Mouse (Mus musculus) c-Kit-positive CD71-negative TER-119-negative erythroid progenitor cells, embryonic 14.5 days (primary cell): ENCODE results near the gene Npy4r.
A peak's percentile ranks its signal among the peaks of the same experiment; 100 is the strongest.

Experiments
- DNase-seq: peaks from one replicate; pipeline ENCODE4 v3.0.0-alpha.2; 2013; ENCODE audit warnings: low read depth

Gene Npy4r

DNA sequence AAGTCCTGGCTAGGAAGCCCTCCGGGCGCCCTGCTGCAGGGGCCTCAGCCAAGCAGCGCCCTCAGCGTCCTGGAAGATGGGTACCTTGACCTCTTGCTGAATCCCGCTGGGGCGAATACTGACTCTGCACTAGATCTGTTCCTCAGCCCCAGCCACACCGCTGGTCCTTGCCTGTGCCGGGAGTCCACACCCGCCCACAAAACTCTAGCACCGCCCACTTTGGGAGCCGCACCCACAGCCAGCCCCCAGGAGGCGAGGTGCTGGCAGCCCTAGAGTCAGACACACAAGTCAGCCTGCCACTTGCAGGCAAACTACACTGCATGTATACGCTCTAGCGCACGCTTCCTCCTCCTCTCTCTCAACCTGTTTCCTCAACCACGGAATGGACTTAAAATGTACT lies at the start of gene Npy4r:
Npy4r (minus strand) TSS at position 148 of the 400 bp plus-strand sequence.
- peak; percentile 39 for DNase-seq

DNA sequence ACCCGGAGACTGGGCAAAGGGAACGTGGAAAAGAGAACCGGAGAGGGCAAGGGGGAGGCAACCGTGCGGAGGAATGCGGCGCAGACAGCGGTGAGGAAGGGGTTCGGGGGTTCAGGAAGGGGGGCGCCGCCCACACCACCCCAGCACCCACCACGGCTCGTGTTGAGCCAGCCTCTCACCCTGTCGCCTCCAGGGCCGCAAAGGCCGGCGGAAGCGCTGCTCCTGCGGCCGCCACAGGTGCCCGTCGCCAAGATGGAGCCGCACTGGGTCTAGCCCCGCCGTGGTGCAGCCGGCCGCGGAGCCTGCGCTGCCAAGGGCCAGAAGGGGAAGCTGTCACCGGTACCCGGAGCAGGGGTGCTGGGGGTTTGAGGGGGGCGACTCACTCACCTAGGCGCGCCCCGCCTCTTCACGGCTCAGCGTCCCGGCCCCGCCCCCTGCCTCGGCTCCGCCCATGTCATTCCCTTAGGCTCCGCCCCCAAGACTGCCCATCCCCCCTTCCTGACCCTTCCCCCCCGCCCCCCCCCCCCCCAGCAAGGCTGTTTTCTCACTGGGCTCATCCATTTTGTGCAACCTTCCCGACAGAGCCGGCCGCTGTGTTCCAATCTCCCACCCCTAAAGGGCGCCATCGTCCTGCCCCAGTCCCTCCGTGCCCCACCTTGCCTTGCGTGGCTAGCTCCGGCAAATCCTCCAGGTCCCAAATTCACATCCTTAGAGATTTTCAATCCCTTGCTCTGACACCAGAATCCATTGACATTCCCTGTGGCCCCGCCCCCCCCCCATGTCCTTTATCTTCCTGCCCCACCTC lies 49.1 kb upstream of the Npy4r start, which contains the start of gene Gprin2:
Gprin2 (minus strand) TSS at position 423 of the 805 bp plus-strand sequence.
- DNase-seq = no peak

GRCm38 (mm10) chr14:34200738-34201230 lies 48.5 kb upstream of the Npy4r start:
- DNase-seq = no peak

GRCm38 (mm10) chr14:34196706-34197105 lies 44.4 kb upstream of the Npy4r start:
- DNase-seq = no peak

DNA sequence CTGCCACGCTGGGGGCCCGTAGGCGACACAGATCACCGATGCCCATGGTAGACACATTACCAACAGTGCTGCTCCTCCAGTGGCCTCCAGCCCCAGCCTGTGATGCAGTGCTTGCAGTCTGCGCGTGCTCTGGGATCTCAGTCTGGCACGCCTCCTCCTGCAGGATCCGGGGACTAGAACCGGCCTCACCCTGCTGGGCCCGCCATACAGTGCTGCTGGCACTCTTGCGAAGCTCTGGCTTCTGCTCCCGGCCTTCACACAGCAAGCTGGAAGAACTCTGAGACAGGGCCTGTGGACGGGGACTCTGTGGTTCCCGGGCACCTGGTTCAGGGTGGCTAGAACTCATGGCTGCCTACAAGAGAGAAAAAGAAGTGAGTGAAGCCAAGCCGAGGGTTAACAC lies 43.2 kb upstream of the Npy4r start:
- DNase-seq = no peak

GRCm38 (mm10) chr14:34193879-34194278 lies 41.6 kb upstream of the Npy4r start:
- no peak for DNase-seq

DNA sequence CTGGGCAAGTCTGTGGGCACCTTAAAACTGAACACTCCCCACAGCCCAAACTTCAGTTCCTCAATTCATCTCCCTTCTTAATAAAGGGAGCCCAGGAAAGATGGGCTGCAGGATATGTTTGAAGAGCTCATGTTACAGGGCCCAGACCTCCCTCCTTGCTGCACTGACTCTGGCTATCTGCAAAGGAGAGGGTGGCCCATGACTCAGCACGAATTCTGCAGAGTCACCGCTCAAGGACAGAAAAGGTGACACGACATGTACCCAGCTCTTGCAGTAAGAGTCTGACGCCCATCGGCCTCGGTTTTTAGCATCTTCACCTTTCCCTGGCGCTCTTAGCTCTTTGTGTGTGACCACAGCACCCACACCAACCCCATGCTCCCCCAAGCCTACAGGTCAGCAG lies 38.1 kb upstream of the Npy4r start:
- no peak for DNase-seq

- peak; percentile 53 for DNase-seq
Observed at GRCm38 (mm10) chr14:34188629-34189028, 36.3 kb upstream of the Npy4r start.

GRCm38 (mm10) chr14:34183101-34183500 lies 30.8 kb upstream of the Npy4r start:
- no peak for DNase-seq

DNA sequence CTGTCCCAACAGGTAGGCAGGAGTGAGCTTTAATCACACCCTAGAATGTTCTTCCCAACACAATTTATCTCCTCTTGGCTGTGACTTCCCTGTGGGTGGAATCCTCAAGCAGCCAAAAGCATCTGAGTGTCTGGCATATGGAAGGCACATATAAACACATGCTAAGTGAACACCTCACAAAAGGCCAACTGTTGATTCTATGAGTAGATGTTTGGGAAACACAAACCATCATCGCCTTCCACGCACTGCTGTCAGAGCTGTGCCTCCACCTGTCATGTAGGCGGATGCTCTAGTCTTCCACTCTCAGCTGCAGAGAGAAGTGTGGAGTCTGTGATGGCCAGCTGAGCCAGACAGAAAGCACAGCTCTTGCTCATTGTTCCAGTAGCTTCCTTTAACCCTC lies 27.1 kb upstream of the Npy4r start:
- no peak for DNase-seq

- no peak for DNase-seq
Observed at GRCm38 (mm10) chr14:34171107-34171506, 18.8 kb upstream of the Npy4r start.

- DNase-seq = no peak
Observed at GRCm38 (mm10) chr14:34155752-34156151, 3.5 kb upstream of the Npy4r start.

GRCm38 (mm10) chr14:34154601-34155337 lies 2.5 kb upstream of the Npy4r start:
- DNase-seq = peak; percentile 44

GRCm38 (mm10) chr14:34142915-34143314 lies 9.4 kb downstream of the Npy4r start:
- no peak for DNase-seq

- DNase-seq = no peak
Observed at GRCm38 (mm10) chr14:34142316-34142715, 10.0 kb downstream of the Npy4r start.

- no peak for DNase-seq
Observed at GRCm38 (mm10) chr14:34139671-34140664, 12.3 kb downstream of the Npy4r start.

GRCm38 (mm10) chr14:34135391-34135790 lies 16.9 kb downstream of the Npy4r start:
- no peak for DNase-seq

GRCm38 (mm10) chr14:34131216-34131615 lies 21.1 kb downstream of the Npy4r start:
- no peak for DNase-seq

GRCm38 (mm10) chr14:34121691-34122090 lies 30.6 kb downstream of the Npy4r start:
- DNase-seq = no peak

GRCm38 (mm10) chr14:34120923-34121351 lies 31.4 kb downstream of the Npy4r start:
- DNase-seq = no peak

DNA sequence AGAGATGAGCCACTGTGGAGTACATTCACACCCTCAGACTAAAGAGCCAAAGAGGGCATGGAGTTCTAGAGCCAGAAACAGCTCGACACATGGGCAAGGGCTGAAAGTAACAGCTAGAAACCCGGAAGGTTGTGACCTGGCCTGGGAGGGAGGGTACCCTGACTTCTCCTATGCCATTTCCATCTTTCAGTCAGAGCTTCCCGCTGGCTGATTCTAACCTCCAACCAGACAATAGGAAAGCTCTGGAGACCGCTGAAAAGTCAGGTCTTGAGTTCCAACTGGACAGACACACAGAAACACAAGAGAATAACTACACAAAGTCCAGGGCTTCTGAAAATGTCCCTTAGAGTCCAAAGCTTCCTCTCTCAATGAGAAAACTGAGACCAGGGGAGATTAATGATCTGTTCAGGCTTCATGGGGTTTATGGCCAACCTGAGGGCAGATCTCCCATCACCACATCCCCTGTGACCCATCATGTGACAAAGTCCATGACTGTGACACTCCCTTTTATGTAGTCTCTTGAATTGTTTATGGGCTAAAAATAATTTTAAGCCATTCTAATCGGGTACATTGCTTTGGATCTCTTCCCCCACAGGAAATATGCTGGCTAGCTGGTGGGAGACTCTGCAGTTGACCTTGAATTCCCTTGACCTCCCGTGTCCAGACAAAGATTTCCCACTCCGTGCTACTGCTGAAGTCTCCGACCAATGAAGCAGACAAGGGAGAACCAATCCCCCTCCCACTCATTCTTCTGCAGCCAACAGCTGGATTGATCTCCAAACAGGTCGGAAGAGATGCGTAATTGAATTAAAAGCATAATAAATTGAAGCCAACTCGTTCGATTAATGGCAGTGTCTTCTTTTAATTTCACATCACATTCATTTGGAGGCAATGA lies 32.0 kb downstream of the Npy4r start:
- no peak for DNase-seq
